ENCODE assay signal across 10 mouse cellular contexts in the genomic region with DNA sequence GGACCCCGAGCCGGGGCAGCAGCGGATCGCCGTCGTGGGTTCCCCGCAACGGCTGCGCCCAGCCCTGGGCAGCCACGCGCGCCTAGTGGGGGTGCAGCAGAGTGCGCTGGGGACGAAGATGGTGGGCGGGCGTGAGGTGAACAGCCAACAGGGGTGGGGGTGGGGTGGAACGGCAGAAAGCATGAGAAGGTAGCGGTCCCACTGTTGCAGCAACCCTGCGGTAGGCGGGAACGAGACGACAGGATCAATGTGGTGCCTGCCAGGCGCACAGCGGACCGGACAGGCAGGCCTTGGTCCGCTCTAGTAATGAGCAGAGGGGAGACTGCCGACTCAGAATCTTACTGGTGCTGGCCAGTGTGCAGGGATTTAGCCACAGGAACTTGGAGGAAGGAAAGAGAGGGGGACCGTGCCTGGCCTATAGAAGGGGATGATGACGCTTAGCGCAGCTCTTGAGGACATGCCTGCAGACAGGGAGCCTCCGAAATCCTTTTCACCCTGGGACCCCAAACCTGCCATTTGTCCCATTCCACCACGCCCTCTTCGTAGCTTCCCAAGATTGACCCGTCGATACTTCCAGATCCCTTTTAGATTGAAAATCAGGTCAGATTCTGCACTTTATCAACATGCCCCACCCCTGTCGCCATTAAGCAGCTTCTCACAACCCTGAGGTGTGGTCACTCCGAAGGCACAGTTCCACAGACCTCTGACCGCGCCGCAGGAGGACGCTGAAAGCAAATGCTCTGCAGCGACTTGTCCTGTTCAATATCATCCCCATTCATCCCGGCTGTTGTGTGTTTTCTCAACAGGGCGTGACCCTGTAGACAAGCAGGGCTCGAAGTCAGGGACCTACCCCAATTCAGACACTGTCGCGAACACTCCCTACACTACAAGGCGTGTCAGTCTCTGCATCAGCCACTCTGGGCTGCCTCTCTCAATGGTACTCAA.
DNase-seq lines count a peak whose midpoint lies in the region; ATAC-seq and TF ChIP-seq lines count a peak whose summit lies in the region.
"Had no signal": no experiment of that assay in that cellular context is flagged by ENCODE, and none has a peak within 500 bp of the region (broad histone marks: within the 10 kb centered on the region; RNA-seq: fewer than 3 reads in every experiment).

No protein-coding gene starts in this region.

- 1% methylated on average over 48 of the region's 48 CpGs for WGBS in kidney, embryonic 16.5 days
- 2% methylated on average over 48 of the region's 48 CpGs for WGBS in kidney, adult 2 months
- under 1% methylated on average over 48 of the region's 48 CpGs for WGBS in hindbrain, embryonic 11.5 days
- under 1% methylated on average over 47 of the region's 48 CpGs for WGBS in midbrain, postnatal 0 days

- H3K27me3 ChIP-seq in kidney, embryonic 16.5 days (ENCODE audit: insufficient read depth, low read length), result peaks cover 86% of the 10 kb centered on the region
- H3K27me3 ChIP-seq in kidney, adult 2 months (replicated peaks; ENCODE audit: control insufficient read depth, insufficient read depth, low read length), result peaks cover 6% of the 10 kb centered on the region; the same call in 1 of the 2 replicates
- peaks cover 63% of the 10 kb centered on the region for H3K27me3 ChIP-seq in hindbrain, embryonic 11.5 days (ENCODE audit: control insufficient read depth, insufficient read depth, low read length)
- peaks cover 14% of the 10 kb centered on the region for H3K27me3 ChIP-seq in midbrain, postnatal 0 days (ENCODE audit: insufficient read depth, low read length)

- no peak for ATAC-seq in kidney, embryonic 16.5 days (ENCODE audit: low FRiP score, low TSS enrichment)
- ATAC-seq in hindbrain, embryonic 11.5 days (ENCODE audit: low FRiP score), result no peak
- ATAC-seq in midbrain, postnatal 0 days (ENCODE audit: low FRiP score), result peak; percentile 25
- ATAC-seq in cerebellum, adult (ENCODE audit: insufficient number of reproducible peaks, low FRiP score, low TSS enrichment), result no peak
- no peak for ATAC-seq in megakaryocyte progenitor cell, adult 5-6 weeks (replicated peaks; ENCODE audit: poor library complexity)

- peak overlapping the region; percentile 54 for H3K4me2 ChIP-seq in kidney, embryonic 16.5 days (replicated peaks; ENCODE audit: low read depth, low read length)
- H3K4me2 ChIP-seq in hindbrain, embryonic 11.5 days (replicated peaks; ENCODE audit: low read depth, low read length), result peak overlapping the region; percentile 92
- H3K4me2 ChIP-seq in midbrain, postnatal 0 days (ENCODE audit: low read depth, low read length, poor library complexity, severe bottlenecking), result peak overlapping the region; percentile 69

- no peak for TF ChIP-seq CTCF in kidney, adult 2 months (conservative IDR thresholded peaks at IDR 0.05; ENCODE audit: insufficient read depth, insufficient read length, low read depth, low read length)
- no peak for TF ChIP-seq CTCF in midbrain, postnatal 0 days (IDR thresholded peaks at IDR 0.05)

- H3K9me3 ChIP-seq in kidney, embryonic 16.5 days (ENCODE audit: low read length), result no peaks in the 10 kb centered on the region
- no peaks in the 10 kb centered on the region for H3K9me3 ChIP-seq in hindbrain, embryonic 11.5 days (ENCODE audit: control insufficient read depth, low read length)
- no peaks in the 10 kb centered on the region for H3K9me3 ChIP-seq in midbrain, postnatal 0 days (ENCODE audit: low read length)
- H3K9me3 ChIP-seq: liver, embryonic 15.5 days had no signal

- no peak for TF ChIP-seq POLR2A in kidney, adult 2 months (IDR thresholded peaks at IDR 0.05; ENCODE audit: low read depth, low read length)

- no peak overlapping the region for H3K27ac ChIP-seq in kidney, embryonic 16.5 days (ENCODE audit: low read length)
- no peak overlapping the region for H3K27ac ChIP-seq in kidney, adult 2 months (ENCODE audit: insufficient read depth, low read depth, low read length)
- no peak overlapping the region for H3K27ac ChIP-seq in hindbrain, embryonic 11.5 days (ENCODE audit: low read depth, low read length)
- H3K27ac ChIP-seq in midbrain, postnatal 0 days (ENCODE audit: low read depth, low read length), result peak overlapping the region; percentile 86
- H3K27ac ChIP-seq: liver, embryonic 15.5 days had no signal

- peak overlapping the region; percentile 46 for H3K4me3 ChIP-seq in kidney, embryonic 16.5 days (ENCODE audit: low read length)
- no peak overlapping the region for H3K4me3 ChIP-seq in kidney, adult 2 months (ENCODE audit: insufficient read depth, low read depth, low read length)
- peak overlapping the region; percentile 40 for H3K4me3 ChIP-seq in hindbrain, embryonic 11.5 days (ENCODE audit: low read depth, low read length)
- H3K4me3 ChIP-seq in midbrain, postnatal 0 days (ENCODE audit: low read depth, low read length), result peak overlapping the region; percentile 55
- H3K4me3 ChIP-seq: erythroblast, embryonic 14.5 days; liver, embryonic 15.5 days had no signal

- H3K9ac ChIP-seq in kidney, embryonic 16.5 days (replicated peaks; ENCODE audit: low read length), result no peak overlapping the region
- peak overlapping the region; percentile 31; the same call in 1 of the 2 replicates for H3K9ac ChIP-seq in hindbrain, embryonic 11.5 days (ENCODE audit: low read depth, low read length)
- H3K9ac ChIP-seq in midbrain, postnatal 0 days (replicated peaks; ENCODE audit: low read length, poor library complexity, severe bottlenecking), result peak overlapping the region; percentile 74
- H3K9ac ChIP-seq: liver, embryonic 15.5 days had no signal

- peaks cover 27% of the 10 kb centered on the region for H3K4me1 ChIP-seq in kidney, embryonic 16.5 days (ENCODE audit: insufficient read depth, low read length)
- no peaks in the 10 kb centered on the region for H3K4me1 ChIP-seq in kidney, adult 2 months (ENCODE audit: control insufficient read depth, insufficient read depth, low read length)
- peaks cover 4% of the 10 kb centered on the region for H3K4me1 ChIP-seq in hindbrain, embryonic 11.5 days (replicated peaks; ENCODE audit: control insufficient read depth, insufficient read depth, low read length)
- H3K4me1 ChIP-seq in midbrain, postnatal 0 days (ENCODE audit: insufficient read depth, low read length), result peaks cover 7% of the 10 kb centered on the region; the same call in 1 of the 2 replicates

- DNase-seq in kidney, adult 2 months, result no peak
- peak; percentile 60 for DNase-seq in ZHBTc4 (ENCODE audit: low read depth, low spot score)
- peak; percentile 66 for DNase-seq in hindbrain, embryonic 11.5 days (ENCODE audit: low spot score)
- peak; percentile 28 for DNase-seq in midbrain, postnatal 0 days (ENCODE audit: low spot score)
- DNase-seq in layer of hippocampus, postnatal 14 days (ENCODE audit: low spot score in 2 of 2), result no peak

- no peaks in the 10 kb centered on the region for H3K36me3 ChIP-seq in kidney, embryonic 16.5 days (ENCODE audit: insufficient read depth, low read length)
- H3K36me3 ChIP-seq in kidney, adult 2 months (ENCODE audit: control insufficient read depth, insufficient read depth, low read length), result no peaks in the 10 kb centered on the region
- H3K36me3 ChIP-seq in hindbrain, embryonic 11.5 days (ENCODE audit: control insufficient read depth, insufficient read depth, low read length), result no peaks in the 10 kb centered on the region
- no peaks in the 10 kb centered on the region for H3K36me3 ChIP-seq in midbrain, postnatal 0 days (ENCODE audit: insufficient read depth, low read length)
- H3K36me3 ChIP-seq: liver, embryonic 15.5 days had no signal

Comparison
In these comparisons a context has a peak if more than half of its experiments do, and no peak if none do; other contexts are left out.
1. DNase-seq: peak in ZHBTc4 (single experiment), hindbrain, embryonic 11.5 days (single experiment) and midbrain, postnatal 0 days (single experiment); none in kidney, adult 2 months (single experiment) and layer of hippocampus, postnatal 14 days (0 of 2).
2. Peak in every context shown above with its lines, with median percentiles within 50 percentile points of each other: H3K4me2 ChIP-seq.